In the genomic region with DNA sequence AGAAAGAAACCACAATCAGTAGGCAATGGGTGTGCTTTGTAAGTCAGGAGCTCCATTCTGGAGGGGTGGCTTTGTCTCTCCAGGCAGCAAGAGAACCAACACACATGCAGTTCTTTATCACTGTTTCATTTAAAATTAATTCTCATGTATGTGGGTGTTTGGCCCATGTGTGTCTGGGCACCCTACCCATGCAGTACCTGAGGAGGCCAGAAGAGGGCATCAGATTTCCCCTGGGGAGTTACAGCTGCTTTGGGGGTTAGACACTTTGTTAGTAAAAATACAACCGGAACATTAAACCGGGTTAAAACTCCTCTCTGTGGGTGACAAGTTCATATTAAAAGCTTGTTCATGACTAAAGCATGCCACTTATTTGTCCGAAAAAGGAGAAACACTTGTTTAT, we compare ENCODE assay signal across 9 mouse cellular contexts.
DNase-seq lines count a peak whose midpoint lies in the region; ATAC-seq and TF ChIP-seq lines count a peak whose summit lies in the region.
"Had no signal": no experiment of that assay in that cellular context is flagged by ENCODE, and none has a peak within 500 bp of the region (broad histone marks: within the 10 kb centered on the region; RNA-seq: fewer than 3 reads in every experiment).

No protein-coding gene starts in this region.

- no peak overlapping the region for H3K4me2 ChIP-seq in intestine, postnatal 0 days (replicated peaks; ENCODE audit: low read depth)
- no peak overlapping the region for H3K4me2 ChIP-seq in intestine, embryonic 15.5 days (replicated peaks)
- H3K4me2 ChIP-seq: neural tube, embryonic 15.5 days had no signal

- no peaks in the 10 kb centered on the region for H3K9me3 ChIP-seq in intestine, postnatal 0 days (ENCODE audit: control insufficient read depth)
- H3K9me3 ChIP-seq in intestine, embryonic 15.5 days: no peaks in the 10 kb centered on the region
- H3K9me3 ChIP-seq: neural tube, embryonic 15.5 days had no signal

- H3K36me3 ChIP-seq in intestine, postnatal 0 days (ENCODE audit: control insufficient read depth, insufficient read depth): no peaks in the 10 kb centered on the region
- no peaks in the 10 kb centered on the region for H3K36me3 ChIP-seq in intestine, embryonic 15.5 days
- H3K36me3 ChIP-seq: neural tube, embryonic 15.5 days had no signal

- peak; percentile 20 to 28 for DNase-seq in right cerebral cortex, adult 2 months (ENCODE audit: low spot score in 2 of 2)
- no peak for DNase-seq in right cerebral cortex, postnatal 14 days
- DNase-seq in brain, adult 2 months (ENCODE audit: low read depth, low spot score): peak; percentile 27
- peak; percentile 18 to 23 for DNase-seq in thymus, postnatal 36 days
- no peak for DNase-seq in ovary, postnatal 36 days (ENCODE audit: low spot score)
- DNase-seq: cerebellum, adult 8-10 months had no signal

- no peaks in the 10 kb centered on the region for H3K4me1 ChIP-seq in intestine, postnatal 0 days (replicated peaks; ENCODE audit: control insufficient read depth, insufficient read depth, low read length)
- H3K4me1 ChIP-seq in intestine, embryonic 15.5 days (replicated peaks): no peaks in the 10 kb centered on the region
- H3K4me1 ChIP-seq: neural tube, embryonic 15.5 days had no signal

- ATAC-seq in intestine, postnatal 0 days: no peak
- no peak for ATAC-seq in intestine, embryonic 15.5 days

- no peak overlapping the region for H3K9ac ChIP-seq in intestine, postnatal 0 days (ENCODE audit: low read depth, low read length)
- no peak overlapping the region for H3K9ac ChIP-seq in intestine, embryonic 15.5 days
- H3K9ac ChIP-seq: neural tube, embryonic 15.5 days had no signal

- H3K4me3 ChIP-seq in intestine, postnatal 0 days (ENCODE audit: low read depth, low read length): no peak overlapping the region
- H3K4me3 ChIP-seq in intestine, embryonic 15.5 days (replicated peaks): no peak overlapping the region
- H3K4me3 ChIP-seq: neural tube, embryonic 15.5 days had no signal

- peak; percentile 56 for TF ChIP-seq CTCF in intestine, postnatal 0 days (IDR thresholded peaks at IDR 0.05; ENCODE audit: low read depth)

- H3K27me3 ChIP-seq in intestine, postnatal 0 days (replicated peaks; ENCODE audit: control insufficient read depth, insufficient read depth, low read length): no peaks in the 10 kb centered on the region
- H3K27me3 ChIP-seq in intestine, embryonic 15.5 days (replicated peaks): no peaks in the 10 kb centered on the region
- H3K27me3 ChIP-seq: neural tube, embryonic 15.5 days had no signal

- no peak overlapping the region for H3K27ac ChIP-seq in intestine, postnatal 0 days (ENCODE audit: low read depth, low read length)
- H3K27ac ChIP-seq in intestine, embryonic 15.5 days: no peak overlapping the region
- H3K27ac ChIP-seq: neural tube, embryonic 15.5 days had no signal

- WGBS in intestine, postnatal 0 days: 83% methylated on average over 3 of the region's 3 CpGs
- 84% methylated on average over 3 of the region's 3 CpGs for WGBS in intestine, embryonic 15.5 days

Comparison
In these comparisons a context has a peak if more than half of its experiments do, and no peak if none do; other contexts are left out.
1. DNase-seq: peak in right cerebral cortex, adult 2 months (2 of 2), brain, adult 2 months (single experiment) and thymus, postnatal 36 days (2 of 2); none in right cerebral cortex, postnatal 14 days (single experiment) and ovary, postnatal 36 days (single experiment).